Comparison of ENCODE assay signal across 7 mouse cellular contexts in the genomic region with DNA sequence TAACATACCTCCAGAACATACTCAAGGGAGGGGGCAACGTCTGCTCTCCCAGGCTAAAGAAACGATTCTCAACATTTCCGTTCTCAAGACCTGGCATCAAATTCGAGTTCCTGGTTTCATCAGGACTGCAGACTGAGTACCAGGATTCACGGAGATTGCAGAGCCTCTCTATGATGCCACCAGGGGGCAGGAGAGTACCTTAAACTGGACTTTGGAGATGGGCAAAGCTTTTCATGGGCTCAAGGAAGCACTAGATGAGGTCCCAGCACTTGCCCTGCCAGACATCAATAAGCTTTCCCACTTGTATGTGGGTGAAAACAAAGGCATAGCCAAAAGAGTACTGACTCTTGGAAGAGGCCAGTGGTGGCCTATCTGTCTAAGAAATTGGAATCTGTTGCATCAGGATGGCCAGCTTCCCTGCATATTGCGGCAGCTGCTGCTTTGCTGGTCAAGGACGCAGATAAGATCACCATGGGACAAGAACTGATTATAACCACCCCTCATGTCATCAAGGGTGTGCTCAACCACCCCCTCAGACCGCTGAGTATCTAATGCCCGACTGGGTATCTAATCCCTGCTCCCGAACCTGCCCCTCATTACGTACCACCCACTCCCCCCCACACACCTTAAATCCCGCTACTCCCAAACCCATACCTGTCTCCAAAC. TPM values are rescaled to one million over a fixed set of nuclear protein-coding genes. Genes with fewer than 3 reads are reported as not detected.
DNase-seq lines count a peak whose midpoint lies in the region; ATAC-seq and TF ChIP-seq lines count a peak whose summit lies in the region.

No protein-coding gene starts in this region.

- no peak overlapping the region for H3K9ac ChIP-seq in forebrain, embryonic 14.5 days (ENCODE audit: low read length)
- H3K9ac ChIP-seq in hindbrain, embryonic 13.5 days, result no peak overlapping the region

- TF ChIP-seq POLR2A in brain, embryonic 14.5 days (IDR thresholded peaks at IDR 0.05; ENCODE audit: borderline replicate concordance, extremely low read depth, insufficient read depth, insufficient read length, poor library complexity, severe bottlenecking), result no peak

- peak; percentile 81 for TF ChIP-seq CTCF in brain, embryonic 14.5 days (IDR thresholded peaks at IDR 0.05; ENCODE audit: borderline replicate concordance, extremely low read depth, insufficient read depth, insufficient read length)

- H3K4me3 ChIP-seq in forebrain, embryonic 14.5 days (ENCODE audit: low read depth, low read length), result no peak overlapping the region
- no peak overlapping the region for H3K4me3 ChIP-seq in hindbrain, embryonic 13.5 days

- peak; percentile 26; the same call in 1 of the 2 replicates for ATAC-seq in forebrain, embryonic 14.5 days
- ATAC-seq in hindbrain, embryonic 13.5 days (ENCODE audit: low FRiP score), result 0 out of 2 replicates have a peak, but pooled peaks have one; percentile 32
- ATAC-seq in megakaryocyte progenitor cell, adult 5-6 weeks (replicated peaks; ENCODE audit: poor library complexity), result peak; percentile 95

- no peak overlapping the region for H3K27ac ChIP-seq in forebrain, embryonic 14.5 days (ENCODE audit: low read depth, low read length)
- H3K27ac ChIP-seq in hindbrain, embryonic 13.5 days, result no peak overlapping the region

- DNase-seq in NIH3T3 (ENCODE audit: low read depth), result peak; percentile 94
- peak; percentile 86 for DNase-seq in brain, embryonic 14.5 days (ENCODE audit: low read depth)
- peak; percentile 85 for DNase-seq in forebrain, embryonic 14.5 days (ENCODE audit: low spot score)
- DNase-seq in layer of hippocampus, postnatal 25 days (ENCODE audit: extremely low spot score in 1 of 2, low spot score in 1 of 2), result peak; percentile 73 to 95
- DNase-seq in spleen, postnatal 4 days (ENCODE audit: low spot score in 2 of 2), result peak; percentile 44 to 79

- H3K4me1 ChIP-seq in forebrain, embryonic 14.5 days (ENCODE audit: control insufficient read depth, insufficient read depth, low read length), result no peaks in the 10 kb centered on the region
- no peaks in the 10 kb centered on the region for H3K4me1 ChIP-seq in hindbrain, embryonic 13.5 days (replicated peaks)

- no peaks in the 10 kb centered on the region for H3K27me3 ChIP-seq in forebrain, embryonic 14.5 days (replicated peaks; ENCODE audit: control insufficient read depth, insufficient read depth, low read length)
- no peaks in the 10 kb centered on the region for H3K27me3 ChIP-seq in hindbrain, embryonic 13.5 days

- no peaks in the 10 kb centered on the region for H3K9me3 ChIP-seq in forebrain, embryonic 14.5 days (replicated peaks; ENCODE audit: control insufficient read depth, low read length)
- no peaks in the 10 kb centered on the region for H3K9me3 ChIP-seq in hindbrain, embryonic 13.5 days

- H3K36me3 ChIP-seq in forebrain, embryonic 14.5 days (ENCODE audit: control insufficient read depth, insufficient read depth, low read length), result no peaks in the 10 kb centered on the region
- no peaks in the 10 kb centered on the region for H3K36me3 ChIP-seq in hindbrain, embryonic 13.5 days

- WGBS in forebrain, embryonic 14.5 days, result 51% methylated on average over 12 of the region's 12 CpGs
- WGBS in hindbrain, embryonic 13.5 days, result 53% methylated on average over 12 of the region's 12 CpGs

- H3K4me2 ChIP-seq in forebrain, embryonic 14.5 days (ENCODE audit: low read length), result no peak overlapping the region
- H3K4me2 ChIP-seq in hindbrain, embryonic 13.5 days, result no peak overlapping the region

RNA-seq across cellular contexts. Expression of a gene that starts 33.3 kb away (rescaled TPM):
- polyA plus RNA-seq in brain, embryonic 14.5 days (2012; rRNA removed), result 6.8 and 9.9 TPM in 2 replicates
- polyA plus RNA-seq in forebrain, embryonic 14.5 days (2014; fragmentation: Nextera tagmentation; extraction: Ambion mirVana), result 3.4 and 5.1 TPM in 2 replicates
- polyA plus RNA-seq in hindbrain, embryonic 13.5 days (2015; fragmentation: Nextera tagmentation; extraction: Ambion mirVana), result 7.4 and 7.8 TPM in 2 replicates
- 10 to 100 TPM; 18.4 to 19.1 TPM for total RNA-seq in layer of hippocampus, postnatal 25 days (2021)
- total RNA-seq in megakaryocyte progenitor cell, adult 5-6 weeks (2015), result not detected in 2 replicates
- 0.07 TPM in 1 of 2 replicates, not detected in the other for total RNA-seq in megakaryocyte progenitor cell, adult 5-6 weeks (2017)

Comparison
In these comparisons a context has a peak if more than half of its experiments do, and no peak if none do; other contexts are left out.
1. ATAC-seq: peak in every context shown above with its lines; median percentile 95 in megakaryocyte progenitor cell, adult 5-6 weeks; 32 in hindbrain, embryonic 13.5 days; 26 in forebrain, embryonic 14.5 days.